Comparison of ENCODE assay signal across 8 mouse cellular contexts in genomic region chr13:46726288-46727037, GRCm38 (mm10). TPM values are rescaled to one million over a fixed set of nuclear protein-coding genes. Genes with fewer than 3 reads are reported as not detected.
DNase-seq lines count a peak whose midpoint lies in the region; ATAC-seq and TF ChIP-seq lines count a peak whose summit lies in the region.

No protein-coding gene starts in this region.

- H3K79me2 ChIP-seq in liver, adult 2 months (ENCODE audit: control insufficient read depth, insufficient read depth, low read length) = peaks cover 11% of the 10 kb centered on the region; the same call in 1 of the 2 replicates

- DNase-seq in heart, postnatal 4 days = no peak
- peak; percentile 76 for DNase-seq in A20 (ENCODE audit: low read depth, low spot score)
- peak; percentile 25 for DNase-seq in brain, adult 2 months (ENCODE audit: low read depth, low spot score)
- DNase-seq in liver, adult 2 months (ENCODE audit: extremely low read depth, low read depth, low spot score) = peak; percentile 58
- DNase-seq in gastrocnemius, adult 18-20 months (ENCODE audit: low spot score) = no peak

- no peaks in the 10 kb centered on the region for H3K27me3 ChIP-seq in heart, embryonic 11.5 days (ENCODE audit: control insufficient read depth, insufficient read depth, low read length)
- no peaks in the 10 kb centered on the region for H3K27me3 ChIP-seq in forebrain, embryonic 15.5 days
- H3K27me3 ChIP-seq in liver, adult 2 months (ENCODE audit: control insufficient read depth, insufficient read depth, low read length) = no peaks in the 10 kb centered on the region
- no peaks in the 10 kb centered on the region for H3K27me3 ChIP-seq in neural tube, embryonic 14.5 days (ENCODE audit: control insufficient read depth, insufficient read depth, low read length)

- H3K9me3 ChIP-seq in heart, embryonic 11.5 days (replicated peaks; ENCODE audit: control insufficient read depth, low read length) = no peaks in the 10 kb centered on the region
- H3K9me3 ChIP-seq in forebrain, embryonic 15.5 days = no peaks in the 10 kb centered on the region
- no peaks in the 10 kb centered on the region for H3K9me3 ChIP-seq in neural tube, embryonic 14.5 days (ENCODE audit: control insufficient read depth, low read length)

- H3K4me1 ChIP-seq in heart, embryonic 11.5 days (ENCODE audit: control insufficient read depth, insufficient read depth, low read length) = peaks cover 11% of the 10 kb centered on the region; the same call in 1 of the 2 replicates
- peaks cover 26% of the 10 kb centered on the region for H3K4me1 ChIP-seq in forebrain, embryonic 15.5 days
- peaks cover 11% of the 10 kb centered on the region for H3K4me1 ChIP-seq in liver, adult 2 months (ENCODE audit: control insufficient read depth, insufficient read depth, low read length)
- H3K4me1 ChIP-seq in neural tube, embryonic 14.5 days (ENCODE audit: control insufficient read depth, insufficient read depth, low read length) = peaks cover 9% of the 10 kb centered on the region

- H3K36me3 ChIP-seq in heart, embryonic 11.5 days (ENCODE audit: control insufficient read depth, insufficient read depth, low read length) = no peaks in the 10 kb centered on the region
- H3K36me3 ChIP-seq in forebrain, embryonic 15.5 days = no peaks in the 10 kb centered on the region
- H3K36me3 ChIP-seq in liver, adult 2 months (ENCODE audit: control insufficient read depth, insufficient read depth, low read length) = no peaks in the 10 kb centered on the region
- H3K36me3 ChIP-seq in neural tube, embryonic 14.5 days (ENCODE audit: control insufficient read depth, insufficient read depth, low read length) = no peaks in the 10 kb centered on the region

- H3K4me2 ChIP-seq in heart, embryonic 11.5 days = peak overlapping the region; percentile 75
- peak overlapping the region; percentile 76 for H3K4me2 ChIP-seq in forebrain, embryonic 15.5 days (replicated peaks)
- H3K4me2 ChIP-seq in neural tube, embryonic 14.5 days (ENCODE audit: low read depth, low read length) = peak overlapping the region; percentile 93

- H3K27ac ChIP-seq in heart, embryonic 11.5 days (ENCODE audit: low read depth, low read length) = peak overlapping the region; percentile 97
- peak overlapping the region; percentile 95 for H3K27ac ChIP-seq in forebrain, embryonic 15.5 days (replicated peaks)
- H3K27ac ChIP-seq in liver, adult 2 months (replicated peaks; ENCODE audit: insufficient read depth, low read depth, low read length) = peak overlapping the region; percentile 82
- H3K27ac ChIP-seq in neural tube, embryonic 14.5 days (ENCODE audit: low read depth, low read length) = peak overlapping the region; percentile 97

- H3K4me3 ChIP-seq in heart, embryonic 11.5 days (ENCODE audit: low read depth, low read length) = peak overlapping the region; percentile 91
- peak overlapping the region; percentile 91 for H3K4me3 ChIP-seq in forebrain, embryonic 15.5 days
- H3K4me3 ChIP-seq in liver, adult 2 months (ENCODE audit: insufficient read depth, low read depth, low read length) = peak overlapping the region; percentile 95
- peak overlapping the region; percentile 99 for H3K4me3 ChIP-seq in neural tube, embryonic 14.5 days (ENCODE audit: low read depth, low read length)

- under 1% methylated on average over 30 of the region's 30 CpGs for WGBS in heart, embryonic 11.5 days (ENCODE audit: insufficient replicate concordance)
- under 1% methylated on average over 30 of the region's 30 CpGs for WGBS in forebrain, embryonic 15.5 days
- under 1% methylated on average over 30 of the region's 30 CpGs for whole genome bisulfite sequencing in liver, adult 2 months
- WGBS in neural tube, embryonic 14.5 days = under 1% methylated on average over 30 of the region's 30 CpGs

- H3K9ac ChIP-seq in heart, embryonic 11.5 days (ENCODE audit: low read depth, low read length) = peak overlapping the region; percentile 95
- peak overlapping the region; percentile 78 for H3K9ac ChIP-seq in forebrain, embryonic 15.5 days (replicated peaks)
- H3K9ac ChIP-seq in liver, adult 2 months (ENCODE audit: low read depth, low read length) = peak overlapping the region; percentile 65
- peak overlapping the region; percentile 94 for H3K9ac ChIP-seq in neural tube, embryonic 14.5 days (replicated peaks; ENCODE audit: low read depth, low read length)

- TF ChIP-seq POLR2A in liver, adult 2 months (IDR thresholded peaks at IDR 0.05; ENCODE audit: extremely low read depth, insufficient read depth, low read length) = no peak

- no peak for TF ChIP-seq CTCF in liver, adult 2 months (IDR thresholded peaks at IDR 0.05; ENCODE audit: low read depth, low read length)

- ATAC-seq in heart, embryonic 11.5 days (replicated peaks; ENCODE audit: insufficient number of reproducible peaks, low FRiP score, low TSS enrichment) = no peak
- no peak for ATAC-seq in forebrain, embryonic 15.5 days (replicated peaks)
- ATAC-seq in neural tube, embryonic 14.5 days (ENCODE audit: low read depth) = no peak

RNA-seq across cellular contexts. Expression of gene Nup153, which starts 1.3 kb away (rescaled TPM):
- 21.9 and 24.5 TPM in 2 replicates for polyA plus RNA-seq in heart, embryonic 11.5 days (2014; fragmentation: Nextera tagmentation; extraction: Ambion mirVana)
- total RNA-seq in heart, postnatal 4 days (2021) = 10 to 100 TPM; 59.6 to 60.6 TPM
- 24.7 and 25.8 TPM in 2 replicates for polyA plus RNA-seq in forebrain, embryonic 15.5 days (2015; fragmentation: Nextera tagmentation; extraction: Ambion mirVana)
- total RNA-seq in liver, adult 2 months (2014; rRNA removed) = 25.6 and 28.8 TPM in 2 replicates
- polyA plus RNA-seq in liver, adult 2 months (2012; rRNA removed) = 13.8 and 25.0 TPM in 2 replicates
- 27.7 and 29.4 TPM in 2 replicates for polyA plus RNA-seq in neural tube, embryonic 14.5 days (2014; fragmentation: Nextera tagmentation; extraction: Ambion mirVana)
- 10 to 100 TPM; 40.1 to 41.3 TPM for total RNA-seq in gastrocnemius, adult 18-20 months (2021)

RNA-seq across cellular contexts. Expression of gene Fam8a1, which starts 57.1 kb away (rescaled TPM):
- 8.1 and 9.3 TPM in 2 replicates for polyA plus RNA-seq in heart, embryonic 11.5 days (2014; fragmentation: Nextera tagmentation; extraction: Ambion mirVana)
- total RNA-seq in heart, postnatal 4 days (2021) = 10 to 100 TPM; 46.3 to 47.7 TPM
- polyA plus RNA-seq in forebrain, embryonic 15.5 days (2015; fragmentation: Nextera tagmentation; extraction: Ambion mirVana) = 21.2 and 24.6 TPM in 2 replicates
- 38.7 and 39.3 TPM in 2 replicates for total RNA-seq in liver, adult 2 months (2014; rRNA removed)
- 16.5 and 19.2 TPM in 2 replicates for polyA plus RNA-seq in liver, adult 2 months (2012; rRNA removed)
- 14.7 and 14.9 TPM in 2 replicates for polyA plus RNA-seq in neural tube, embryonic 14.5 days (2014; fragmentation: Nextera tagmentation; extraction: Ambion mirVana)
- total RNA-seq in gastrocnemius, adult 18-20 months (2021) = 10 to 100 TPM; 28.7 to 33.2 TPM

Comparison
In these comparisons a context has a peak if more than half of its experiments do, and no peak if none do; other contexts are left out.
1. DNase-seq: peak in A20 (single experiment), brain, adult 2 months (single experiment) and liver, adult 2 months (single experiment); none in heart, postnatal 4 days (single experiment) and gastrocnemius, adult 18-20 months (single experiment).
2. Peak in every context shown above with its lines, with median percentiles within 50 percentile points of each other: H3K27ac ChIP-seq, H3K4me2 ChIP-seq, H3K4me3 ChIP-seq and H3K9ac ChIP-seq.